14 mouse cellular contexts compared by ENCODE assay signal in genomic region chr7:102315435-102315834, GRCm38 (mm10). TPM values are rescaled to one million over a fixed set of nuclear protein-coding genes. Genes with fewer than 3 reads are reported as not detected.
DNase-seq lines count a peak whose midpoint lies in the region; ATAC-seq lines count a peak whose summit lies in the region.
"Had no signal": no experiment of that assay in that cellular context is flagged by ENCODE, and none has a peak within 500 bp of the region (broad histone marks: within the 10 kb centered on the region; RNA-seq: fewer than 3 reads in every experiment).

No protein-coding gene starts in this region.

- H3K27ac ChIP-seq in liver, embryonic 15.5 days (replicated peaks): 0 out of 2 replicates have a peak overlapping the region, but pooled peaks have one; percentile 61
- H3K27ac ChIP-seq in midbrain, embryonic 10.5 days (replicated peaks): no peak overlapping the region
- H3K27ac ChIP-seq: hindbrain, embryonic 13.5 days; kidney, postnatal 0 days had no signal

- peak; percentile 40 for ATAC-seq in common myeloid progenitor, adult 5-6 weeks (replicated peaks; ENCODE audit: low read depth, poor library complexity, severe bottlenecking)
- ATAC-seq in liver, embryonic 15.5 days (ENCODE audit: insufficient read depth): peak; percentile 57
- ATAC-seq: forebrain, embryonic 14.5 days had no signal

- DNase-seq in heart, adult 11 months: peak; percentile 89
- DNase-seq in heart, postnatal 14 days: no peak
- DNase-seq in CD4-positive helper T cell, adult 2 months (ENCODE audit: low read depth, low spot score): peak; percentile 44
- no peak for DNase-seq in cerebellum, adult 18-20 months
- no peak for DNase-seq in B cell, adult 2 months
- DNase-seq in midbrain, embryonic 10.5 days (ENCODE audit: low spot score): no peak
- DNase-seq: adrenal gland, postnatal 25 days; cerebellum, adult 2 months; lung, postnatal 10 days had no signal

- H3K4me2 ChIP-seq in liver, embryonic 15.5 days: peak overlapping the region; percentile 37
- H3K4me2 ChIP-seq: hindbrain, embryonic 13.5 days had no signal

- no peaks in the 10 kb centered on the region for H3K36me3 ChIP-seq in liver, embryonic 15.5 days (replicated peaks)
- no peaks in the 10 kb centered on the region for H3K36me3 ChIP-seq in midbrain, embryonic 10.5 days
- H3K36me3 ChIP-seq: hindbrain, embryonic 13.5 days had no signal

- H3K27me3 ChIP-seq in liver, embryonic 15.5 days: no peaks in the 10 kb centered on the region
- no peaks in the 10 kb centered on the region for H3K27me3 ChIP-seq in midbrain, embryonic 10.5 days (ENCODE audit: low read depth, poor library complexity, severe bottlenecking)
- H3K27me3 ChIP-seq: hindbrain, embryonic 13.5 days had no signal

- H3K9ac ChIP-seq in liver, embryonic 15.5 days: 0 out of 2 replicates have a peak overlapping the region, but pooled peaks have one; percentile 30
- H3K9ac ChIP-seq: hindbrain, embryonic 13.5 days had no signal

- H3K4me1 ChIP-seq in liver, embryonic 15.5 days (replicated peaks): peaks cover 34% of the 10 kb centered on the region
- peaks cover 8% of the 10 kb centered on the region for H3K4me1 ChIP-seq in midbrain, embryonic 10.5 days
- H3K4me1 ChIP-seq: hindbrain, embryonic 13.5 days had no signal

- intact Hi-C loops in heart, postnatal 14 days (cut with DNase I): no loop called here

- H3K4me3 ChIP-seq in liver, embryonic 15.5 days (replicated peaks): no peak overlapping the region
- H3K4me3 ChIP-seq in midbrain, embryonic 10.5 days: no peak overlapping the region
- H3K4me3 ChIP-seq: hindbrain, embryonic 13.5 days had no signal

- no peaks in the 10 kb centered on the region for H3K9me3 ChIP-seq in liver, embryonic 15.5 days (replicated peaks)
- no peaks in the 10 kb centered on the region for H3K9me3 ChIP-seq in midbrain, embryonic 10.5 days (replicated peaks)
- H3K9me3 ChIP-seq: hindbrain, embryonic 13.5 days had no signal

- WGBS in liver, embryonic 15.5 days (ENCODE audit: insufficient replicate concordance): 10% methylated on average over 7 of the region's 7 CpGs
- WGBS in midbrain, embryonic 10.5 days: 72% methylated on average over 7 of the region's 7 CpGs

RNA-seq across cellular contexts. Expression of gene Stim1, which starts 47.8 kb away (rescaled TPM):
- total RNA-seq in heart, postnatal 14 days (2021): 10 to 100 TPM; 25.8 to 30.2 TPM
- total RNA-seq in common myeloid progenitor, adult 5-6 weeks (2017): 20.5 and 41.0 TPM in 2 replicates
- polyA plus RNA-seq in liver, embryonic 15.5 days (2015; fragmentation: Nextera tagmentation; extraction: Ambion mirVana): 14.9 and 16.5 TPM in 2 replicates
- 11.7 and 12.4 TPM in 2 replicates for polyA plus RNA-seq in midbrain, embryonic 10.5 days (2016; fragmentation: Nextera tagmentation; extraction: Ambion mirVana)

RNA-seq across cellular contexts. Expression of gene Rhog, which starts 59.6 kb away (rescaled TPM):
- 10 to 100 TPM; 30.8 to 31.9 TPM for total RNA-seq in heart, postnatal 14 days (2021)
- total RNA-seq in common myeloid progenitor, adult 5-6 weeks (2017): 40.9 and 43.0 TPM in 2 replicates
- polyA plus RNA-seq in liver, embryonic 15.5 days (2015; fragmentation: Nextera tagmentation; extraction: Ambion mirVana): 57.4 and 62.3 TPM in 2 replicates
- polyA plus RNA-seq in midbrain, embryonic 10.5 days (2016; fragmentation: Nextera tagmentation; extraction: Ambion mirVana): 34.8 and 34.9 TPM in 2 replicates

Comparison
In these comparisons a context has a peak if more than half of its experiments do, and no peak if none do; other contexts are left out.
1. DNase-seq: peak in heart, adult 11 months (single experiment) and CD4-positive helper T cell, adult 2 months (single experiment); none in heart, postnatal 14 days (0 of 2), cerebellum, adult 18-20 months (0 of 2), B cell, adult 2 months (0 of 2) and midbrain, embryonic 10.5 days (single experiment).